Mouse (Mus musculus): ENCODE measurements around the gene Pram1. TPM values are rescaled to one million over a fixed set of nuclear protein-coding genes. Genes with fewer than 3 reads are reported as not detected.

Gene Pram1
- polyA plus RNA-seq, 1 experiment: 0.42 TPM

DNA sequence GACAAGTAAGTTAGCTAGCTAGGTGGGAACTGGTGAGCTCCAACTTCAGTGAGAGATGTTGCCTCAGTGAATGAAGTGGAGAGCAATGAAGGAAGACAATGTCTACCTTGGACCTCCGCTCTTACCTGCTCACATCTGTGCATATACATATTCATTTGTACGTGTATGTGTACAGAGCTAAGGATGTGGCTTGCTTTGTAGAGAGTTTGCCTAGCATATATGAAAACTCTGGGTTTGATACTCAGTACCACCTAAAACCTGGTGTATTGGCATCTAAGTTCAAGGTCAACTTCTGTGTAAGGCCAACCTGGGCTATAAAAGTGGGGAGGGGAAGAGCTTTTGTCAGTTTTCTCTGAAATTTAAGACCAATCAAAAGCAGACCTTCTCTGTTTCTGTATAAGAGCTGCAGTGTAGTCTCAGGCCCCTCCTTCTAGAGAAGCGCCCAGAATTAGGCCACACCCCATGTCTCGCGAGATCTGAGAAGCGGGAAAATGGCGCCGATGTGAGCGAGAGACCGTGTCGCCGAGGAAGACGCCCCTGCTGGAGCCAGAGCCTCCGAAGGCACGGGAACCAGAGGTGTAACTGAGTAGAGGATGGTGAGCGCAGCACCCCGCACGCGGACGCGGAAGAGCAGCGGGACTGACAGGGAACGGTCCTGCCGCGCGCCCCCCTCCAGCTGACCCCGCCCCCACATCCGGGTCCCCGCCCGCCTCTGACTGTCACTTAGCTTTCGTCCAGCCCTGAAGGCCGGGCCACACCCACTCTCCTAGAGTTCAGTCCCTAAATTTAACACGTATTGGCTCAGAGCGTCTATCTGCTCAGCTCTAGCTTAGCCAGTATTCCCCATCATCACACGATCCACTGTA is 9.0 kb upstream of the Pram1 start, which contains the start of gene Zfp414:
Gene Zfp414 (plus strand): TSS at position 470 of the 866 bp plus-strand sequence.
- peak within 1 kb of the TSS; percentile 79 for H3K4me3 ChIP-seq (ENCODE audit: insufficient read depth, low read length)
- peaks cover 6% of the 10 kb centered on the region for H3K4me1 ChIP-seq (ENCODE audit: control insufficient read depth, insufficient read depth, low read length)
- H3K27ac ChIP-seq (ENCODE audit: insufficient read depth, low read length): peak within 1 kb of the TSS; percentile 85
- TF ChIP-seq CTCF (IDR thresholded peaks at IDR 0.05; ENCODE audit: extremely low read depth, insufficient read depth, low read length) (no peak), POLR2A (IDR thresholded peaks at IDR 0.05; ENCODE audit: extremely low read depth, insufficient read depth, low read length) (peak; percentile 84; the same call in 1 of the 2 replicates)

DNA sequence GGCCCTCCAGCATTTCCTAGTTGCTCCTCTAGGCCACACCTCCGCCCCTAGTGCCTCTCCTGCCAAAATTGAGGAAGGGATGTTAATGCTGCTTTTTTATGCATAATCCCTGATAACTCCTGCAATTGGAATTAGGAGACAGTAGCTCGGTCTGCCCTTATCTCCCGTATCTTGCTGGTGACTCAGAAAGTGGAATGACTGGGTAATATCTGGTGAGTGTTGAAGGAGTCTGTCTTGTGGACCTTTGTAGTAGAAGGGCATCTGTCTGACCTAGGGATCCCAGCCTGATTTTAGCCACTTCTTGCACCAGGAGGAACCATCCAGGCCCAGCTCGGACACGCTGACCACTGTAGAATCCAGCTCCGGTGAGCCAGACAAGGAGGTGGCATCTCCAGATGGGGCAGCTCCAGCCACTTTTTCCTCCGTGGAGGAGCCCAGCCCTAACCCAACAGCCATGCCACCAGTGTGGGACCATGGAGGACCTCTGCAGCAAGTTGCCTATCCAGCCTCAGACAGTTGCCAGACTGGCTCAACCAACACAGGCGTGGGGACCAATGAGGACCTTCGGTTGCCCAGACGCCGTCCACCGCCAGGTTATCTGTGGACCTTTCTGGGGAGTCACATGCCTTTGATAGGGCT is 8.2 kb upstream of the Pram1 start:
- TF ChIP-seq POLR2A (IDR thresholded peaks at IDR 0.05; ENCODE audit: extremely low read depth, insufficient read depth, low read length) (no peak), CTCF (IDR thresholded peaks at IDR 0.05; ENCODE audit: extremely low read depth, insufficient read depth, low read length) (no peak)
- Histone ChIP-seq H3K4me1 (ENCODE audit: control insufficient read depth, insufficient read depth, low read length) (peaks cover 6% of the 10 kb centered on the region), H3K27ac (ENCODE audit: insufficient read depth, low read length) (peak overlapping the region; percentile 19), H3K4me3 (ENCODE audit: insufficient read depth, low read length) (peak overlapping the region; percentile 79)

DNA sequence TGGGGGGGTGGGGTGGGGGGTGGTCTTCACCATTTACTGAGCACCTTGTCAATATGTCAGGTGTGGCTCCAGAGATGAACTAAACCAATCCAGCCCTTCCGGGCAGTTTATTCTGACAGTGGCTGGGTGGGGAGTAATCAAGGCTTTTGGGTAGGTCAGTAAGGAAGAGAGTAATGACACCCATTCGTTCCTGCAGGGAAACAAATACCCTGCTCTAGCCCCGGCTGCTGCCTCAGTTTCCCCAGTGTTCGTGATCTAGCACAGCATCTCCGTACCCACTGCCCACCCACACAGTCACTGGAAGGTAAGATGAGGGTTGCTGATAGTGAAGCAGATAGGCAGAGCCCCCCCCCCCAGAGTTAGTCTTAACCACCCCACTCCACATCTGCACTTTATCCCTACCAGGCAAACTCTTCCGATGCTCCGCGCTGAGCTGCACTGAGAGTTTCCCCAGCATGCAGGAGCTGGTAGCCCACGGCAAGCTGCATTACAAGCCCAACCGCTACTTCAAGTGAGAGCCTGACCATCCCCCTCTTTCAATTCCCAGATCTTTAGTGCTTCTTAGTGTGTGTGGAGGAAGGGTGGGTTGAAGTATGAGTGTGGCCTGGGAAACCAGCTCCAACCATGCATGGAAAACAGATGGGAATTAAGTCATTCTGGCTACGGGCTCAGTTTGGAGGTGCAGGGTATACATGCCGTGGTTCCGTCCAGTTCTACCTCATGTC is 7.5 kb upstream of the Pram1 start:
- Histone ChIP-seq H3K4me1 (ENCODE audit: control insufficient read depth, insufficient read depth, low read length) (peaks cover 6% of the 10 kb centered on the region), H3K27ac (ENCODE audit: insufficient read depth, low read length) (no peak overlapping the region), H3K4me3 (ENCODE audit: insufficient read depth, low read length) (no peak overlapping the region; the same call in 1 of the 2 replicates)
- TF ChIP-seq POLR2A (IDR thresholded peaks at IDR 0.05; ENCODE audit: extremely low read depth, insufficient read depth, low read length) (no peak), CTCF (IDR thresholded peaks at IDR 0.05; ENCODE audit: extremely low read depth, insufficient read depth, low read length) (no peak)

DNA sequence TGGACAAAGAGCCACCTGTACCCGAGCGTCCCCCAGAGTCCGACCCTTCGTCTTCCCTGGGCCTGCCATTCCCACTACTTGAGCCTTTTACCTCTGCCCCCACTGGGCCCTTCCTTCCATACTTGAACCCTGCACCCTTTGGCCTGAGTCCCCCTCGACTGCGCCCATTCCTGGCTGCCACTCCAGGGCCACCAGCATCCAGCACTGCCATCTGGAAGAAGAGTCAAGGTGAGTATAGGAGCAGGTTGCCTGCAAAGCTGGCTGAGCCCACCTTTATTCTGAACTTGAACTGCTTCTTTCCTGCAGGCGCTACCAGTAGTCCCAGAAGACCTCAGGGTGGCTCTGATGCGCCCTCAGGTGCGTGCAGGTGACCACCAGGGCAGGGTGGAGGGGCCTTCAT is 6.6 kb upstream of the Pram1 start:
- no peak for TF ChIP-seq CTCF (IDR thresholded peaks at IDR 0.05; ENCODE audit: extremely low read depth, insufficient read depth, low read length)
- TF ChIP-seq POLR2A (IDR thresholded peaks at IDR 0.05; ENCODE audit: extremely low read depth, insufficient read depth, low read length): 0 out of 2 replicates have a peak, but pooled peaks have one; percentile 1
- Histone ChIP-seq H3K27ac (ENCODE audit: insufficient read depth, low read length) (no peak overlapping the region), H3K4me3 (ENCODE audit: insufficient read depth, low read length) (no peak overlapping the region), H3K4me1 (ENCODE audit: control insufficient read depth, insufficient read depth, low read length) (peaks cover 6% of the 10 kb centered on the region)

DNA sequence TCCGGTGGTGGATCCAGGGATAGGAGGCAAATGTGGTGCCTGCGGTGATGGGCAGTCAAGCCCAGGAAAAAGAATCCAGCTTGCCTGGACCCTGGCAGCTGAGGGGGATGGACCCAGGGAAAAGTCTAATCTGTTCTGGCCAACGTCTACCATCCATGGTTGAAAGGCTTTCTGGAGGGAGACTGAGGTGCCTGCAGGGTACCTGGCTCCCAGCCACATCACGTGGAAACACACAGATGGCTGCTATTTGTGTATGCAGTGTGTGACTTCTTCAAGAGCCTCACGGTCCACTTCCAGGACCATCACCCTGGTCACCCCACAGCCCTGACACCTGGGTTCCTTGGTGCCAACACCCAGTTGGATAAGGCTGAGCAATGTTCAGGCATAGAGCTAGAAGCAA is 6.1 kb upstream of the Pram1 start:
- TF ChIP-seq CTCF (IDR thresholded peaks at IDR 0.05; ENCODE audit: extremely low read depth, insufficient read depth, low read length): no peak
- no peak for TF ChIP-seq POLR2A (IDR thresholded peaks at IDR 0.05; ENCODE audit: extremely low read depth, insufficient read depth, low read length)
- H3K4me1 ChIP-seq (ENCODE audit: control insufficient read depth, insufficient read depth, low read length): peaks cover 6% of the 10 kb centered on the region
- no peak overlapping the region for H3K4me3 ChIP-seq (ENCODE audit: insufficient read depth, low read length)
- no peak overlapping the region for H3K27ac ChIP-seq (ENCODE audit: insufficient read depth, low read length)

GRCm38 (mm10) chr17:33637038-33637437 is 818 bp upstream of the Pram1 start:
- Histone ChIP-seq H3K27ac (ENCODE audit: insufficient read depth, low read length) (peak overlapping the region; percentile 33; the same call in 1 of the 2 replicates), H3K4me1 (ENCODE audit: control insufficient read depth, insufficient read depth, low read length) (no peaks in the 10 kb centered on the region; the same call in 1 of the 2 replicates), H3K4me3 (ENCODE audit: insufficient read depth, low read length) (no peak overlapping the region)
- no peak for TF ChIP-seq POLR2A (IDR thresholded peaks at IDR 0.05; ENCODE audit: extremely low read depth, insufficient read depth, low read length)
- TF ChIP-seq CTCF (IDR thresholded peaks at IDR 0.05; ENCODE audit: extremely low read depth, insufficient read depth, low read length): no peak

- H3K4me1 ChIP-seq (ENCODE audit: control insufficient read depth, insufficient read depth, low read length): no peaks in the 10 kb centered on the region; the same call in 1 of the 2 replicates
- no peak for TF ChIP-seq POLR2A (IDR thresholded peaks at IDR 0.05; ENCODE audit: extremely low read depth, insufficient read depth, low read length)
- TF ChIP-seq CTCF (IDR thresholded peaks at IDR 0.05; ENCODE audit: extremely low read depth, insufficient read depth, low read length): no peak
- no peak overlapping the region for H3K4me3 ChIP-seq (ENCODE audit: insufficient read depth, low read length)
- H3K27ac ChIP-seq (ENCODE audit: insufficient read depth, low read length): no peak overlapping the region
Observed at GRCm38 (mm10) chr17:33639743-33640142, 1.9 kb downstream of the Pram1 start.

GRCm38 (mm10) chr17:33644068-33644467 is 6.2 kb downstream of the Pram1 start:
- Histone ChIP-seq H3K4me3 (ENCODE audit: insufficient read depth, low read length) (no peak overlapping the region), H3K27ac (ENCODE audit: insufficient read depth, low read length) (no peak overlapping the region), H3K4me1 (ENCODE audit: control insufficient read depth, insufficient read depth, low read length) (peaks cover 2% of the 10 kb centered on the region; the same call in 1 of the 2 replicates)
- TF ChIP-seq CTCF (IDR thresholded peaks at IDR 0.05; ENCODE audit: extremely low read depth, insufficient read depth, low read length) (no peak), POLR2A (IDR thresholded peaks at IDR 0.05; ENCODE audit: extremely low read depth, insufficient read depth, low read length) (no peak)

DNA sequence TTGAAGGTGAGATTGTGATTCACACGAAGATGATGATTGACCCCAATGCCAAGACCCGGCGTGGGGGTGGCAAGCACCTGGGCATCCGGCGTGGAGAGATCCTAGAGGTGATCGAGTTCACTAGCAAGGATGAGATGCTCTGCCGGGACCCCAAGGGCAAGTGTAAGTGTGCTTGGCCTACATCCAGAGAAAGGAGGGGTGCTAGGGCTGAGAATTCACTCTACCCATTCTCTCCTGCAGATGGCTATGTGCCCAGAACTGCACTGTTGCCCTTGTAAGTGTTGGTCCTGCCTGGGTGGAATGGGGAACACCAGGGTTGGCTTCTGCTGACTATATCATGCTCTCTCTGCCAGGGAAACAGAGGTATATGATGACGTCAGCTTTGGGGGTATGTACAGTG is 7.2 kb downstream of the Pram1 start:
- no peak for TF ChIP-seq CTCF (IDR thresholded peaks at IDR 0.05; ENCODE audit: extremely low read depth, insufficient read depth, low read length)
- no peak for TF ChIP-seq POLR2A (IDR thresholded peaks at IDR 0.05; ENCODE audit: extremely low read depth, insufficient read depth, low read length)
- H3K4me3 ChIP-seq (ENCODE audit: insufficient read depth, low read length): no peak overlapping the region
- no peak overlapping the region for H3K27ac ChIP-seq (ENCODE audit: insufficient read depth, low read length)
- H3K4me1 ChIP-seq (ENCODE audit: control insufficient read depth, insufficient read depth, low read length): peaks cover 2% of the 10 kb centered on the region; the same call in 1 of the 2 replicates
